14 mouse cellular contexts compared by ENCODE assay signal in the genomic region with DNA sequence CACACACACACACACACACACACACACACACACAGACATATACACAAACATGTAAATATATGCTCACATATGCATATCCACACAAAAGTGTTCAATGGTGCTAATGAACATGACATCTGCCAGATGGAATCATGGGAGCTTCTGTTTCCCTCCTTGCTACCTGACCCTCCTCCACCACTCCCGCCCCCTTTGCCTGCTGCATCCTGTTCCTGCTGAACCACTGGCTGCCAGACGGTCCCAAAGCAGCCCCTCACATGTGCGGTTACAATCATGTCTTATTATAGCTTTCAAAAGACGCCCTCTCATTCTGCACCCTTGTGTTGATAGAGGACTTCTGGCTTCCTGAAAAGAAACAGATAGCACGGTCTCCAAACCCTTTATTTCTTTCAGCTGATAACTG.
DNase-seq lines count a peak whose midpoint lies in the region; ATAC-seq and TF ChIP-seq lines count a peak whose summit lies in the region.
"Had no signal": no experiment of that assay in that cellular context is flagged by ENCODE, and none has a peak within 500 bp of the region (broad histone marks: within the 10 kb centered on the region; RNA-seq: fewer than 3 reads in every experiment).

No protein-coding gene starts in this region.

- H3K27ac ChIP-seq in heart, embryonic 11.5 days (ENCODE audit: low read depth, low read length) = no peak overlapping the region
- no peak overlapping the region for H3K27ac ChIP-seq in lung, postnatal 0 days (ENCODE audit: low read length)
- H3K27ac ChIP-seq in forebrain, embryonic 15.5 days (replicated peaks) = 0 out of 2 replicates have a peak overlapping the region, but pooled peaks have one; percentile 9
- H3K27ac ChIP-seq in limb, embryonic 13.5 days = no peak overlapping the region
- H3K27ac ChIP-seq: liver, embryonic 12.5 days had no signal

- no peaks in the 10 kb centered on the region for H3K36me3 ChIP-seq in heart, embryonic 11.5 days (ENCODE audit: control insufficient read depth, insufficient read depth, low read length)
- H3K36me3 ChIP-seq in lung, postnatal 0 days (ENCODE audit: insufficient read depth, low read length) = no peaks in the 10 kb centered on the region
- no peaks in the 10 kb centered on the region for H3K36me3 ChIP-seq in forebrain, embryonic 15.5 days
- H3K36me3 ChIP-seq in limb, embryonic 13.5 days = no peaks in the 10 kb centered on the region
- H3K36me3 ChIP-seq: liver, embryonic 12.5 days had no signal

- H3K9ac ChIP-seq in heart, embryonic 11.5 days (ENCODE audit: low read depth, low read length) = 0 out of 2 replicates have a peak overlapping the region, but pooled peaks have one; percentile 4
- H3K9ac ChIP-seq in lung, postnatal 0 days (replicated peaks; ENCODE audit: low read depth) = no peak overlapping the region
- no peak overlapping the region for H3K9ac ChIP-seq in forebrain, embryonic 15.5 days (replicated peaks)
- H3K9ac ChIP-seq in limb, embryonic 13.5 days = no peak overlapping the region
- H3K9ac ChIP-seq: liver, embryonic 12.5 days had no signal

- H3K4me2 ChIP-seq in heart, embryonic 11.5 days = peak overlapping the region; percentile 44
- no peak overlapping the region for H3K4me2 ChIP-seq in lung, postnatal 0 days (replicated peaks; ENCODE audit: low read depth, low read length)
- H3K4me2 ChIP-seq in forebrain, embryonic 15.5 days (replicated peaks) = no peak overlapping the region
- H3K4me2 ChIP-seq in limb, embryonic 13.5 days (replicated peaks) = peak overlapping the region; percentile 51
- H3K4me2 ChIP-seq: liver, embryonic 12.5 days had no signal

- DNase-seq in heart, postnatal 36 days = no peak
- DNase-seq in lung, postnatal 10 days = peak; percentile 1
- DNase-seq in lung, postnatal 0 days (ENCODE audit: low spot score) = no peak
- DNase-seq in urinary bladder, postnatal 36 days (ENCODE audit: low spot score in 2 of 2) = no peak
- no peak for DNase-seq in adrenal gland, postnatal 10 days
- DNase-seq: cerebellum, adult 11-12 months; kidney, adult 8-10 months; thymus, postnatal 14 days had no signal

- no peak overlapping the region for H3K4me3 ChIP-seq in heart, embryonic 11.5 days (ENCODE audit: low read depth, low read length)
- no peak overlapping the region for H3K4me3 ChIP-seq in lung, postnatal 0 days (ENCODE audit: low read depth, low read length)
- no peak overlapping the region for H3K4me3 ChIP-seq in forebrain, embryonic 15.5 days
- peak overlapping the region; percentile 10; the same call in 1 of the 2 replicates for H3K4me3 ChIP-seq in limb, embryonic 13.5 days
- H3K4me3 ChIP-seq: liver, embryonic 12.5 days had no signal

- no peak for TF ChIP-seq EP300 in lung, postnatal 0 days (IDR thresholded peaks at IDR 0.05)

- 11% methylated on average over 5 of the region's 5 CpGs for WGBS in heart, embryonic 11.5 days (ENCODE audit: insufficient replicate concordance)
- WGBS in lung, postnatal 0 days = 20% methylated on average over 5 of the region's 5 CpGs
- WGBS in forebrain, embryonic 15.5 days = 19% methylated on average over 5 of the region's 5 CpGs
- 6% methylated on average over 5 of the region's 5 CpGs for WGBS in limb, embryonic 13.5 days

- ATAC-seq in heart, embryonic 11.5 days (replicated peaks; ENCODE audit: insufficient number of reproducible peaks, low FRiP score, low TSS enrichment) = no peak
- ATAC-seq in lung, postnatal 0 days = no peak
- peak; percentile 61 for ATAC-seq in forebrain, embryonic 15.5 days (replicated peaks)
- ATAC-seq in limb, embryonic 13.5 days (ENCODE audit: low FRiP score, low read depth) = no peak
- ATAC-seq: activated CD4-positive, CD25-positive, alpha-beta regulatory T cell, adult 4 months; liver, embryonic 12.5 days had no signal

- 0 out of 2 replicates have a peak, but pooled peaks cover 3% of the 10 kb centered on the region for H3K4me1 ChIP-seq in heart, embryonic 11.5 days (ENCODE audit: control insufficient read depth, insufficient read depth, low read length)
- no peaks in the 10 kb centered on the region for H3K4me1 ChIP-seq in lung, postnatal 0 days (ENCODE audit: insufficient read depth, low read depth, low read length)
- peaks cover 17% of the 10 kb centered on the region for H3K4me1 ChIP-seq in forebrain, embryonic 15.5 days
- peaks cover 10% of the 10 kb centered on the region for H3K4me1 ChIP-seq in limb, embryonic 13.5 days
- H3K4me1 ChIP-seq: liver, embryonic 12.5 days had no signal

- intact Hi-C loops in heart, postnatal 36 days (cut with DNase I) = no loop called here

- no peak for TF ChIP-seq CTCF in lung, postnatal 0 days (IDR thresholded peaks at IDR 0.05)

- H3K9me3 ChIP-seq in heart, embryonic 11.5 days (replicated peaks; ENCODE audit: control insufficient read depth, low read length) = no peaks in the 10 kb centered on the region
- no peaks in the 10 kb centered on the region for H3K9me3 ChIP-seq in lung, postnatal 0 days (ENCODE audit: low read length)
- no peaks in the 10 kb centered on the region for H3K9me3 ChIP-seq in forebrain, embryonic 15.5 days
- H3K9me3 ChIP-seq in limb, embryonic 13.5 days = no peaks in the 10 kb centered on the region
- H3K9me3 ChIP-seq: liver, embryonic 12.5 days had no signal

- no peaks in the 10 kb centered on the region; the same call in 1 of the 2 replicates for H3K27me3 ChIP-seq in heart, embryonic 11.5 days (ENCODE audit: control insufficient read depth, insufficient read depth, low read length)
- no peaks in the 10 kb centered on the region for H3K27me3 ChIP-seq in lung, postnatal 0 days (replicated peaks; ENCODE audit: insufficient read depth, low read length)
- no peaks in the 10 kb centered on the region for H3K27me3 ChIP-seq in forebrain, embryonic 15.5 days
- H3K27me3 ChIP-seq in limb, embryonic 13.5 days = 0 out of 2 replicates have a peak, but pooled peaks cover 3% of the 10 kb centered on the region
- H3K27me3 ChIP-seq: CH12.LX; liver, embryonic 12.5 days had no signal

Comparison
In these comparisons a context has a peak if more than half of its experiments do, and no peak if none do; other contexts are left out.
1. H3K4me2 ChIP-seq: peak in heart, embryonic 11.5 days (single experiment) and limb, embryonic 13.5 days (single experiment); none in lung, postnatal 0 days (single experiment) and forebrain, embryonic 15.5 days (single experiment).